Mouse (Mus musculus): ENCODE measurements around the gene Tcf12. TPM values are rescaled to one million over a fixed set of nuclear protein-coding genes. Genes with fewer than 3 reads are reported as not detected.

The Tcf12 gene
- 10 to 100 TPM; 29.7 to 39.4 TPM for total RNA-seq (2021)

DNA sequence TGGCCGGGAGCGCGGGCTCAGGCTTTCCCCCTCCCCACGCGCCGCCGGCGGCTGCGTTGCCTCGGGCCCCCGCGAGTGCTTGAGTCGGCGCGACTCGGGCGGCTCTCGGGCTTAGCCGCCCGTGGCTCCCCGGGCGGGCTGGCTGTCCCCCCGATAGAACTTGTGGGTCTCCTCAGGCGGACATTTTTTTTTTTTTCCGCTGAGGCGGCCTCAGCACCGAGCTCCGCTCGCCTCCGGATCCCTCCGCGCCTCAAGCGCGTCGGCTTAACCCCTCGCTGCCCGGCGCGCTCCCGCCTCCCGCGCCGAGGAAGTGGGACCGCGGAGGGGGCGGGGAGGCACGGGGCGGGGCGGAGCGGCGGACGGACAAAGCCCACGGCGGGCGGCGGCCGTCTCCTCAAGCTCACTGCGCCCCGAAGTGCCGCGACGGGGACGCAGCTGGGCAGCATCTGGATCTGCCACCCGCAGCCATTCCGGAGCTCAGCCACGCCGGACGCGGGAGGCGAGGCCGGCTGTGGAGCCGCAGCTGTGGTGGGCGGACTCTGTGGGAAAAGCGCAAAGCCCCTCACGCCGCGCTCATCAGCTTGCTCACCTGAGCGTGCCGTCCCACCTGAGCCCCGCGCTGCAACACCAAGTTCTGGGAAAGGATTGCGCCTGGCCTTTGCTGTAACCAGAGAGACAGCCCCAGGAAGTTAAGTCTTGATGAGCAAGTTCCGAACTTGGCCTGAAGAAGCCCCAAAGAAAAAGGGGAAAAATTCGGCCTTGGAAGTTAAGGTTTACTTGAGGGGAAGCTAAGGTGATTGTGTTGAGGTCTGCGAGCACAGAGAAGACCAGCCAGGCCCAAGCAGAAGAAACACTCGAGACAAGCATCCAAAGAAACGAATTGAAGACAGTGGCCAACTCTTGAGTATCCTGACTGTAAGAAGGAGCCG, at the start of gene Tcf12:
Gene Tcf12 (minus strand): TSS at position 250 of the 929 bp plus-strand sequence.
- DNase-seq = peak; percentile 81 to 88
- intact Hi-C loops (cut with DNase I) = loop anchor here (1.0 to 5.0 kb wide), 3 partner anchors 21 to 180 kb away; no protein-coding TSS in a partner anchor

DNA sequence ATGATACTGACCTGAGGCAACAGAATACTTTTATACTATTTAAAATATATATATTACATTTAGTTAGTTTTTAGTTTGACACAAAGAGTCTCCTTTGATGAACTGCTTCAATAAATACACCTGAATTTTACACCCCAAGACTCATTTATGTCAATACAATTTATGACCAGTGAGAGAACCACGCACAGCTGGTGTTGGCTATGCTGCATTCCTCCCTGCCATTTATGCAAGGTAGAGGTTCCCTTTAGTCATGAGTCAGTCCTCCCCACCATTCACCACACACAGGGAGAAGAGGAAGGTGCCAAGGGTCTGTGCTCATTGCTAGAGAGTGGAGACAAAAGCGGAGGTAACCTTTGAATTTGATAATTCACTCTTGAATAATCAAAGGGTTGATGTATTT, 46.7 kb upstream of the Tcf12 start:
- DNase-seq = no peak
- intact Hi-C loops (cut with DNase I) = no loop called here

DNA sequence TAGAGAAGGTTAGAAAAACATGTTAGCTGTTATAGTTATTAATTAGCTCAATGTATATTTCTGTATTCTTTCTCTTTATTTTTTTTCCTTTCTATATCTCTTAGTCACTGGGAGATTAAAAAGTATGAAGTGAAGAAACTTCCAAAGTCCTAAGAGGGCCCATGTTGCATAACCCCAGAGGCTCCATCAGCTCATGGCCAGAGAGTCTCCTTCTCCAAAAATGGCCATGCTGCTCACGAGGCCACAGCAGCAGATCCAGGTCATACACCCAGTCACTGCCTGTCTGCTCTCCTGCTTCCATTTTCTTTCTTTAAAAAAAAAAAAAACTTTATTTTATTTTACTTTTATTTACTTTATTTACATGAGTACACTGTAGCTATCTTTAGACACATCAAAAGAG, 45.4 kb upstream of the Tcf12 start:
- DNase-seq = no peak
- intact Hi-C loops (cut with DNase I) = no loop called here

DNA sequence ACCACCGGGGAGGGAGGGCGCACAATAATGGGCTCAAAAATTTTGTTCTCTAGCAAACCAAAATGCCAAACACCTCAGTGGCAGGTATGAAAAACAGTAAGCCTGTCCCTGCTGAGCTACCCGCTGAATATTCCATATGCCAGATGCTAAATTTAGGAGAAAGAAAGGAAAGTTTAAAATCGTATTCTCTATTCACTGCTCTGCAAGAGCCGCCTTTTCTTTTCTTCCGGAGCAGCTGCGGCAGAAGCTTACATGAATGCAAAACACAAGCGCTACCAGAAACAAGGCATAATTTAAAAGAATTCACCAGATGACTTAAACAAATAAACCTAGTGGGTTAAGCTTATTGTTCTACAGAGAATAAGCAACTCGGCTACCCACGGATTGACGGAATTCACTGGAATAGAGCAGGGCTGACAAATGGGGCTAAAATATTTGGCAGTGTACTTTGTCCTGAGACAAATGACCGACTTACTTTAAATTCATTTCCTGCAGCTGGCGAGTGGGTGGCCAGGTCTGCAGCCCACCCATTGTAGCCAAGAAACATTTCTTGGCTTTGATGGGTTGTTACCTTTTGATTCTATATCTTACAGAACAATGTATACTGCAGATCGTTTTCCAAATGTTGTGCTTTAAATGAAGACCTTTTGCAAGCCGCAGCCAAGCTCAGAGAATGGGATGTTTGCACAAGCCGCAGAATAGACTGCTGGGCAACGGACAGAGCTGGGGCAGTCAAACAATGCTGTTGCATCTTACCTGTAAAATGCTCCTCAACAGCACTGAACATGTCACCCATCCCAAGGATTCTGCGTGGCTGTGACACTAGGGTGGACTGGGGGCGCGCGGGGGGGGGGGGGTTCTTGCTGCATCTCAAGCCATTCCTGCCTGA, 43.8 kb upstream of the Tcf12 start:
- intact Hi-C loops (cut with DNase I) = no loop called here
- no peak for DNase-seq

DNA sequence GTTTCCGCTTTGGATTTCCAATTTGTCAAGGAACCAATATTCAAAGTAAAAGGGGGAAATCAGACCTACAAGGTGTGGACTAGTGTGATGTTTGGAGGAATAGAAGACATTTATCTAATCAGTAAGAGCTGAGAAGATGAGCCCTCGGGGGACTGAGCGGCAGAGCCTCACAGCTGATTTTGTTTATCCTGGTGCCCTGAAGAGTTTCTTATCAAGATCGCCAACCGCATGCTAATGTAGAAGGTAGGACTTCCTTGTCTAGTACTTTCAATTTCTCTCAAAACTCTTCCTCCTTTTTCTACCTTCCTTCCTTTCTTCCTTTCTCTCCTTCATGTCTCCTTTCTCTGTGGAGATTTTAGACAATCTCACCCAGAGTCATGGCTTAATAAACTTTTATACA, 32.5 kb upstream of the Tcf12 start:
- DNase-seq = no peak
- intact Hi-C loops (cut with DNase I) = no loop called here

DNA sequence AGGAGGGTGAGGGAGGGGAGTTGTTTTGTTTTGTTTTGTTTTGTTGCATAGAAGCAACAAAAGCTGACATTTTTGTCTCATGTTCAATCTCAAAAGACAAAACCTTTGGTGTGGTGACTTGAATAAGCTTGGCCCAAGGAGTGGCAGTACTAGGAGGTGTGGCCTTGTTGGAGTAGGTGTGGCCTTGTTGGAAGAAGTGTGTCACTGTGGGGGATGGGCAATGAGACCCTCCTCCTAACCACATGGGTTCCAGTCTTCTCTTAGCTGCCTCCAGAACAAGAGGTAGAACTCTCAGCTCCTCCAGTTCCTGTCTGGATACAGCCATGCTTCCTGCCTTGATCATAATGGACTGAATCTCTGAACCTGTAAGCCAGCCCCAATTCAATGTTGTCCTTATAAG, 26.2 kb upstream of the Tcf12 start:
- DNase-seq = no peak
- intact Hi-C loops (cut with DNase I) = no loop called here

DNA sequence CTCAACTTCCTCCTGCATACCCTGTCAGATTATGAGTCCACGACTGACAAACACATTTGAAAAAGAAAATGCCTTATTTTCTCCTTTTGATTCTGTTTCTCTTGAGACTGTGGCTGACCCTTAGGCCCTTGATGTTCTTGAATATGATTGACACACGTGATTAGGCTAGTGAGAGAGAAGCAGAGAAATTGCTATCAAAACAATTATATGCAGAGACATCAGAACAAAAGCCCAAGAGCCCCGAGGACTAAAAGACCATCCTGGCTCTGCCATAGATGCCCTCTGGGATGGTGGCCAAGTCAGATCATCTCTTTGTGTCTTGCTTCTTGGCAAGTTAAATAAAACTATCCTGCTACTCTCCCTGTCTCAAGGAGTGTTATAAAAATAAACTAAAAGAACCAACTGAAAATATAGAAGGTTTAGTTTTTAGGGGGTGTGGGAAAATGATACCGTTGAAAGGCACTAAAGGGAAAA, 22.1 kb upstream of the Tcf12 start:
- intact Hi-C loops (cut with DNase I) = loop anchor here (1.0 to 5.0 kb wide), 3 partner anchors 23 to 143 kb away; partner anchors contain the start of gene Tcf12
- no peak for DNase-seq

DNA sequence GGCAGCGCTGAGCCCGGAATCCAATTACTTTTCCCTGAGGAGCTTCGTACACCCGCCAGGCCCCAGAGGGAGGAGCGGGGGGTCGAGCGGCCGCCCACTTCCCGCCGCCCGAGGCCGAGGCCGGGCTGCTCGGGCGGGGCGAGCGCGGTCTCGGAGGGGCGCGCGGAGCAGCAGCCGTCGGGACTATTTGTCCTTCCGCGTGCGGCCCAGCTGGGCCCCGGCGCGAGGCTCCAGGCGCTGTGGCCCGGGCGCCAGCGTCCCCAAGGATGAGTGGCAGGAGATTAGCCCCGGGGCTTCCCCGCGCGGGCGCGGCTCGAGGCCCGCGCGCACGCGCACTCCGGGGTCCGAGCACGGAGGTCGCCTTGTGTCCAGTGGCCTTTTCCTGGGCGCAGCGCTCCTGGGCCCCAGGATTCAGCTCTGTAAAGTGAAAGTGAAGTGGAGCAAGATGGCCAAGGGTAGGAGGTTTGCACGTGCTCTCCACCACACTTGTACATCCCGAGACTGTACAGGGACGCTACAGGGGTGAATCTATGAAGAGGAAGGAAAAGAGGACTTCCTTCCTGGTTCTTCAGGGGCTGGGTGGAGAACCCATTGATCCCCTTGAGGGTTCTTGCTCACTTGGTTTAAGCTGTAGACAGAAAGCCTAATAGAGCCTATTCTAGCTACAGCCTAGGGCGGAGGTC, 21.6 kb upstream of the Tcf12 start:
- DNase-seq = peak; percentile 88 to 95
- intact Hi-C loops (cut with DNase I) = loop anchor here (1.0 to 5.0 kb wide), 3 partner anchors 22 to 144 kb away; partner anchors contain the start of gene Tcf12

DNA sequence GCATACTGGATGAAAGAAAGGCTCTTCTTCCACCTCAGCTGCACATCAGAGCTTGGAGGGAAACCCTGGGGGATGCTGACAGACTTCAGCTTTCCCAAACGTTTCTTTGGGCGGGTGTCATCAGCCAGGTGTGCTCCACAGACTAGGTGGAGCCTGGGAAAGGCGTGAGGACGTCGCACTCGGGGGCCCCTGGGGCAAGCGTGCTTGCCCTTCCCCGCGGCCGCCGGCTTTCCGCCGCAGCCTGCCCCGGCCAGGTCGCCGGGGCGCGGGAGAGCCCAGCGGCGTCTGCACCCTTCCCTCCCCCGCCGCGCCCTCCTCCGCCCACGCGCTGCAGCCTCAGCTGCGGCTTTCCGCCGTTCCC, 21.0 kb upstream of the Tcf12 start:
- intact Hi-C loops (cut with DNase I) = loop anchor here (1.0 to 5.0 kb wide), 3 partner anchors 21 to 145 kb away; partner anchors contain the start of gene Tcf12
- no peak for DNase-seq

DNA sequence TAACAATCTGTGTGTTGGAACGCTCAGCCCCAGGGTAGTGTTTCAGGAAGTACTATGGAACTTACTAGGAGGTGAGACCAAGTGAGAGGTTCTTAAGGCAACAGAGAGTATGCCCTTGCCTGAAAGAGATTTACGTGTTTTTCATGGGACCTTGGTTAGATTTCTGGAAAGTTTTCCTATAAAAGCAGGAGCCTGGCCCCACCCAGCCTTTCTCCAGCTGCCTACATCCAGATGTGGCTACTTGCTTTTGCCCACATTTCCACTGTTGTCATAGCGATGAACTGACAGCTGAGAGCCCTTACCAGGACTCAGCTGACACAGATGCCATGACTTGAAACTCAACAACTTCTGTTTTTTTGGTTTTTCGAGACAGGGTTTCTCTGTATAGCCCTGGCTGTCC, 18.2 kb upstream of the Tcf12 start:
- no peak for DNase-seq
- intact Hi-C loops (cut with DNase I) = loop anchor here (5.0 kb wide), 1 partner anchor 147 kb away; no protein-coding TSS in a partner anchor

DNA sequence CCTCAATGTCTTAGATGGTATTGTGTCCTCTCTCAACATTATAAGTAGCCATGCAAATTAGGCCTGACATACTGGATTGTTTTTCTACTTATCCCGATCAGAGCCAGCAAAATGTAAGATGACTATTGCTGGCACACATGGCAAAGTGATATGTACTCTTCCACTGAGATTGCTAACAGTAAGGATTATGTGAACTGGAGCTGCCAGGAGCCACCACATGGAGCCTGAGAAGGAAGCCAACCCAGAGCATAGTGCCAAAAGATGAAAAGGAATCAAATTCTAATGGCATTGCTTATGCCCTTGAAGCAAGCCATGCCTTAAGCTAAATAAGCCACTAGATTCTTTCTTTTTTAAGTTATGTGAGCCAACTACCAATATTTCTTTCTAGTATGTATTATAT, 13.8 kb upstream of the Tcf12 start:
- DNase-seq = no peak

DNA sequence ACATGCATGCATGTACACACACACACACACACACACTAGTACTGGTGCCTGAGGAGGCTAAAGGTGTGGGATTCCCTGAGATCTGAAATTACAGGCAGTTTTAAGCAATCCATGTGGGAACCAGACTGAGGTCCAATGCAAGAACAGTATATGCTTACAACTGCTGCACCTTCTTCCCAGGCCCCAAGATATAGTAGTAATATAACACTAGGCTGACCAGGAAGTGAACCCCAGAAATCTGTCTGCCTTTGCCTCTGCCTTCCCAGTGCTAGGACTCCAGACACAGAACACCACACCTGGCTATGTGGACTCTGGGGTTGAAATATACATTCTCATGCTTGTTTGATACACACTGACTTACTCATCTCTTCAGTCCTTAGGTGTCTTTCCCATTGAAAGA, 6.8 kb upstream of the Tcf12 start:
- no peak for DNase-seq
- intact Hi-C loops (cut with DNase I) = no loop called here

More for the DNA sequence above, 13.8 kb upstream of the Tcf12 start:
- intact Hi-C loops (cut with DNase I) = no loop called here

DNA sequence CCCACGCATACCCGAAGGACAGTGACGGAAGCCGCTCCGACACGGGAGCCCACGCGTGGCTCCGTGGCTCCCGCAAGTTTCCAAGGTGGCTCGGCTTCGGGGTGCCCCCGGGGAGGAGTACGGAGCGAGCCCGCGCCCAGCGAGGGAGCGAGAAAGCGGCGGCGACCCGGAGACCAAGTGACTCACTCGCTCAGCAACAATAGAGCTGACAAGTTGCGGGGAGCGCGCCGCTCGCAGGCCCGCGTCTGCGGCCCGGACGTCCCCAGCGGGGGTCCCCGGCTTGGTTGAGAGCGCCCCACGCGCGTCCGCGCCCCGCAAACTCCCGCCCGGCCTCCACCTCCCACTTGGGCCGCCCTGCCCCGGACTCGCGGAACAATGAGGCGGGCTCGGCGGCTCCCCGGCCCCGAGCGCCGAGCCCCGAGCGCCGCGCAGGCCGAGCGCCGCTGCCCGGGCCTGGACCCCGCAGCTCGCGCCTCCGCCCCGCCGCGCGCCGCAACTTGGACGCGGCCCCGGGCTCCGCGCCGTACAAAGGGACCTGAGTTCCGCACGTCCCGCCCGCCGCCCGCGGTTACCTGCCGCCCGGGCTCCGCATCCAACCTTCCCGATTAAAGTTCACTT, 558 bp downstream of the Tcf12 start:
- peak; percentile 60 to 80 for DNase-seq
- intact Hi-C loops (cut with DNase I) = loop anchor here (1.0 to 5.0 kb wide), 2 partner anchors 22 to 179 kb away; no protein-coding TSS in a partner anchor

DNA sequence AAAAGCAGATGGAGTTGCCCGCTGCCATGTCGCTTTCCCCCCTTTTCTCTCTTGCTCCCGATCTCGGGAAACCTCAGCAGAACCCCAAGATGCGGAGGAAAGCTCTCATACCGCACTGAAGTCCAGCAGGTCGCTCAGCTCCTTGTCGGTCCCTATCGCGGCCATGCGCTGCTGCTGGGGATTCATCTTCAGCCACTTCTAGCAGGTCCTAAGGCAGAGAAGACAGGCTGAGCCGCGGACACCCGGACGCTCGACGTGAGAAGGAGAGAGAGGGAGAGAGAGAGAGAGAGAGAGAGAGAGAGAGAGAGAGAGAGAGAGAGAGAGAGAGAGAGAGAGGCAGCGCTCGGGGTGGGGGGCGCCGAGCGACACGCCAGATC, 1.1 kb downstream of the Tcf12 start:
- intact Hi-C loops (cut with DNase I) = loop anchor here (1.0 to 5.0 kb wide), 2 partner anchors 23 to 178 kb away; no protein-coding TSS in a partner anchor
- DNase-seq = peak in 1 of 2 experiments; percentile 42

DNA sequence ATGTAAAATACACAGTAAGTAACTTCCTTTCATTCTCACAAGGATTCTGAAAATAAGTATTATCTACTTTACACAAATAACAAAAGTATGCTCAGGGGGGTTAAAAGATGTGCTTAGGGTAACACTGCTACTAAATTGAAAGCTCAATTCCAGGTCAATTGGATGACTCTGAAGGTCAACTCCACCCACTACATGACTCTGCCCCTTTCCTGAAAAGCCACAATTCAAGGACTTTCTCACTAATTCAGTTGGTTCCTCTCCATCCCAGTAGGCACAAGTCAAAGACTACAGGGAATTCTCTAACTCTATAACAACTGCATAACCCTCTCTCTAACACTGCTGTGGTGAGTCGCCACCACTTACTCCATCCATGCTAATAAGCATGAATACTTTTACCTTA, 8.2 kb downstream of the Tcf12 start:
- intact Hi-C loops (cut with DNase I) = no loop called here
- no peak for DNase-seq

DNA sequence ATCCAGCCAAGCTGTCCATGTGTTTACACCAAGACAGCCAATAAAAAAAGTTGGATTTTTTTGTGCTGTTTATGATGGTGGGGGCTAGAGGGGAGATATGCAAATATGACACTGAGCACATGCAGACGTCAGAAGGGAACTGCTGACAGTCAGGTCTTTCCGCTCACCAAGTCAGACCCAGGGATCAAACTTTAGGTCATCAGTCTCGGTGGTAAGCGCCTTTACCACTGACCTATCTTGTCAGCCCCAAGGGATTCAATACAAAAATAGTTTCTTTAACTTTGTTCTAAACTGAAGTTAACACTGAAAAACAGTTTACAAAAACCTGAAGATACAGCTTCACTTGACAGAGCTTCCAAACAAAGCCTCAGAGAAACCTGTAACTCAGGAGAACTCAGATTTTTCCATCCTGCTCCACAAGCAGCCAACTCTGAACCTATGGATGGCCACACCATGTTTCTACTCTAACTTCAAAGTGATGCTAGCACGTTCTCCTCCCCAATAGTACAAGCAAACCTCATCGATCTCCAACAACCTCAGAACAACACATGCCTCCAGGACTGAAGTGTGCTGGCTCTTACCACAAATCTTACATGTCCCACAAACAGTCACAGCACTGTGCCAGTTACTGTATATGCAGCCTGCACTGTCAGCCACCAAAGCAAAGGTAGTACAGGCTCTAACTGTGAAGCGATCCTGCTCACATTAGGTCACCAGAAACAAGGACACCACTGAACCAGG, 11.6 kb downstream of the Tcf12 start:
- intact Hi-C loops (cut with DNase I) = no loop called here
- no peak for DNase-seq

DNA sequence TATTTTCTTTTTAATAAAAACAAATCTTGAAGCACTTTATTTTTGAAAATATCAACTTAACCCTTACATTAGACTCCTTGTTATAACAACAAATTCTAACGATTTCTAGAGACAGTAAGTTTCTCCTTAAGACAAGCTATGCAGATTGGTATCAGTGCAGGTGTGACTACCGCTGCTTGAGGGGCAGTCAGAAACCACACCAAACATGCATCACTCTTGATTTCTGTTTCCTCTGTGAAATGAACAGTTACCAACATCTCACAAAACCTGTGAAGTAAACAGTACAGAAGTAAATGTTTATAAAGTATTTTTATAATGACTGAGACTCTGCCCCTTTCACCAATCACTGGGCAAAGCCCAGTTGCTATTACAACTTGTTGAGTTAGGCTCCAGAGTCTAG, 13.6 kb downstream of the Tcf12 start:
- intact Hi-C loops (cut with DNase I) = no loop called here
- no peak for DNase-seq

DNA sequence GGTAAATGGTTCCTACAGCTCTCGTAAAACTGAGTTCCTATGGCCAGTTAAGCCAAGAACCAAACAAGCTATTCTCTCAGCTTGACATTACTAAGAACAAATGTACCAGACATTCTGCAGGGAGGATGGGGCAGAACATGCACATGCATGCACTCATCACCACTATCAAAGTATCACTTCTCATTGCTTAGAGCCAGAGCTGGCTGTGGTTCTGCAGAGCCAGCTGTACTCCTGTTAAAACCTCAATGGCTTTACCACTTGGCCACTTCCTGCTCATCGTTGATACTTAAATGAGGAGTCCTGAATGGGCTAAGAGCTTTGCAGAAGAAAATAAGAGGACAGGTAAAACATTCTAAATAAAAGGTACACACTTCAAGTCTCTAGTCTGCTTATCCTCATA, 14.6 kb downstream of the Tcf12 start:
- intact Hi-C loops (cut with DNase I) = no loop called here
- no peak for DNase-seq

DNA sequence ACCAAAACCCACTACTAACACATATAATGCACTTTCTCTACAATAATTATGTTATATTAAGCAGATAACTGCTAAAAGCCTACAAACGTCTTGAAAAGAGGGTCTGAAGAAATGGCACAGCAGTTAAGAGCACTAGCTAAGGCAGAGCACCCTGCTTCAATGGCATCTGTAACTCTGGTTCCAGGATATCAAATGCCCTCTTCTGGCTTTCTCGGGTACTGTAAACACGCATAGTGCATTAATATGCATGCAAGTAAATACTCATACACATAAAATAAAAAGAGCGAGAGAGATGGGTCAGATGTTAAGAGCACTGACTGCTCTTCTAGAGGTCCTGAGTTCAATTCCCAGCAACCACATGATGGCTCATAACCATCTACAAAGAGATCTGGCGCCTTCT, 17.0 kb downstream of the Tcf12 start:
- no peak for DNase-seq
- intact Hi-C loops (cut with DNase I) = no loop called here
